Mouse (Mus musculus) C2C12 (cell line): ENCODE results near the gene Ppp1r18. TPM values are rescaled to one million over a fixed set of nuclear protein-coding genes. Genes with fewer than 3 reads are reported as not detected.

ENCODE experiments used
- H3K27me3 ChIP-seq: one replicate; pipeline ENCODE4 v1.6.1; 2011; ENCODE audit not compliant: control insufficient read depth, insufficient read depth, insufficient read length
- H3K36me3 ChIP-seq: one replicate; pipeline ENCODE4 v1.6.1; 2011; ENCODE audit not compliant: control insufficient read depth, insufficient read depth
- H3K4me3 ChIP-seq: one replicate; pipeline ENCODE4 v1.5.1; 2011; ENCODE audit warnings: mild to moderate bottlenecking, control low read depth; ENCODE audit not compliant: poor library complexity, insufficient read depth, severe bottlenecking
- H3K79me2 ChIP-seq: one replicate; pipeline ENCODE4 v1.6.1; 2011; ENCODE audit not compliant: control insufficient read depth, insufficient read depth
- H3K79me3 ChIP-seq: one replicate; pipeline ENCODE4 v1.6.1; 2011; ENCODE audit warnings: low read depth, control low read depth
- H3ac ChIP-seq: one replicate; pipeline ENCODE3; 2011; ENCODE audit warnings: low read depth; ENCODE audit not compliant: control insufficient read depth, insufficient read length
- CEBPB ChIP-seq: IDR thresholded peaks from one replicate; pipeline ENCODE4 v1.6.1; 2011; ENCODE audit warnings: low read depth, mild to moderate bottlenecking, control low read depth, moderate library complexity
- CTCF ChIP-seq: IDR thresholded peaks from one replicate; pipeline ENCODE4 v1.5.1; 2011; ENCODE audit not compliant: control insufficient read depth, insufficient read depth, insufficient read length
- FOSL1 ChIP-seq: IDR thresholded peaks from one replicate; pipeline ENCODE4 v1.8.0; 2011; ENCODE audit warnings: mild to moderate bottlenecking, low read length; ENCODE audit not compliant: poor library complexity, insufficient read depth, severe bottlenecking
- MAX ChIP-seq: IDR thresholded peaks from one replicate; pipeline ENCODE4 v1.6.1; 2011; ENCODE audit warnings: mild to moderate bottlenecking, control low read depth
- MYOD1 ChIP-seq: IDR thresholded peaks from one replicate; pipeline ENCODE4 v1.6.1; 2011; ENCODE audit warnings: low read depth; ENCODE audit not compliant: control insufficient read depth, insufficient read length
- MYOG ChIP-seq: IDR thresholded peaks from one replicate; pipeline ENCODE4 v1.6.1; 2011; ENCODE audit not compliant: control insufficient read depth, insufficient read length; ENCODE audit errors: extremely low read depth
- USF1 ChIP-seq: IDR thresholded peaks from one replicate; pipeline ENCODE4 v1.6.1; 2011; ENCODE audit warnings: low read depth, mild to moderate bottlenecking, control low read depth, moderate library complexity
- polyA plus RNA-seq: library from polyadenylated mRNA; unstranded; fragments of >200 nt; fragmentation: generic; extraction: Trizol; gene quantifications from one replicate; pipeline ENCODE4 v1.2.1, GENCODE M21; 2012; ENCODE audit warnings: missing spikeins

The Ppp1r18 gene
- polyA plus RNA-seq, 1 experiment, result 84.2 TPM

GRCm38 (mm10) chr17:35821439-35822430 is 43.7 kb upstream of the Ppp1r18 start, which contains the start of gene Ier3:
Gene Ier3 (plus strand): TSS chr17:35821684.
- TF ChIP-seq MAX (peak; percentile 37), USF1 (no peak)
- Histone ChIP-seq H3K79me2 (peaks cover 17% of the 10 kb centered on the region), H3K27me3 (no peaks in the 10 kb centered on the region), H3ac (peak within 1 kb of the TSS; percentile 89), H3K4me3 (peak within 1 kb of the TSS; percentile 74), H3K79me3 (peaks cover 13% of the 10 kb centered on the region), H3K36me3 (peaks cover 11% of the 10 kb centered on the region)

GRCm38 (mm10) chr17:35822564-35822963 is 42.8 kb upstream of the Ppp1r18 start:
- Histone ChIP-seq H3K27me3 (no peaks in the 10 kb centered on the region), H3K36me3 (peaks cover 20% of the 10 kb centered on the region), H3K4me3 (peak overlapping the region; percentile 74), H3ac (peak overlapping the region; percentile 89), H3K79me2 (peaks cover 17% of the 10 kb centered on the region), H3K79me3 (peaks cover 13% of the 10 kb centered on the region)
- TF ChIP-seq MYOD1, result no peak
- TF ChIP-seq CEBPB, result no peak
- TF ChIP-seq USF1, result no peak
- no peak for TF ChIP-seq CTCF
- TF ChIP-seq FOSL1, result no peak
- TF ChIP-seq MAX, result no peak
- TF ChIP-seq MYOG, result no peak

- Histone ChIP-seq H3K36me3 (peaks cover 25% of the 10 kb centered on the region), H3K79me2 (peaks cover 17% of the 10 kb centered on the region), H3K79me3 (peaks cover 13% of the 10 kb centered on the region), H3ac (peak within 1 kb of the TSS; percentile 89), H3K27me3 (no peaks in the 10 kb centered on the region), H3K4me3 (peak within 1 kb of the TSS; percentile 74)
- TF ChIP-seq CEBPB, result peak; percentile 90
- no peak for TF ChIP-seq CTCF
- TF ChIP-seq MAX, result no peak
- no peak for TF ChIP-seq MYOG
- TF ChIP-seq FOSL1, result no peak
These were observed 42.1 kb upstream of the Ppp1r18 start, which contains the start of gene Flot1 for GRCm38 (mm10) chr17:35822964-35823937. Gene Flot1 (plus strand): TSS chr17:35823230.

GRCm38 (mm10) chr17:35824402-35824801 is 41.0 kb upstream of the Ppp1r18 start:
- Histone ChIP-seq H3K4me3 (no peak overlapping the region), H3ac (no peak overlapping the region), H3K27me3 (no peaks in the 10 kb centered on the region), H3K36me3 (peaks cover 25% of the 10 kb centered on the region), H3K79me3 (peaks cover 13% of the 10 kb centered on the region), H3K79me2 (peaks cover 17% of the 10 kb centered on the region)
- TF ChIP-seq MYOG (no peak), USF1 (no peak), CTCF (no peak), CEBPB (no peak), MYOD1 (no peak), FOSL1 (no peak), MAX (no peak)

- Histone ChIP-seq H3K27me3 (no peaks in the 10 kb centered on the region), H3K79me2 (peaks cover 17% of the 10 kb centered on the region), H3K79me3 (peaks cover 13% of the 10 kb centered on the region), H3K36me3 (peaks cover 25% of the 10 kb centered on the region), H3K4me3 (no peak overlapping the region), H3ac (no peak overlapping the region)
- TF ChIP-seq CTCF, result no peak
- no peak for TF ChIP-seq MAX
- TF ChIP-seq MYOG, result no peak
- TF ChIP-seq MYOD1, result no peak
- TF ChIP-seq CEBPB, result no peak
- TF ChIP-seq USF1, result no peak
- TF ChIP-seq FOSL1, result no peak
These were observed 40.1 kb upstream of the Ppp1r18 start for GRCm38 (mm10) chr17:35825109-35825850.
